Mouse (Mus musculus) E14TG2a.4 (cell line): ENCODE results near the gene Ep300.

Experiments used
- CTCF ChIP-seq: conservative IDR thresholded peaks from 2 replicates; pipeline ENCODE4 v1.5.1; 2014; ENCODE audit warnings: low read length
- NANOG ChIP-seq: IDR thresholded peaks from 2 replicates; pipeline ENCODE4 v1.6.1; 2014; ENCODE audit warnings: borderline replicate concordance, low read length, mixed read lengths
- POU5F1 ChIP-seq: IDR thresholded peaks from 2 replicates; pipeline ENCODE4 v1.6.1; 2014; ENCODE audit warnings: low read length, borderline replicate concordance

GRCm38 (mm10) chr15:81670231-81670640 lies 85.1 kb downstream of the Ep300 start:
- TF ChIP-seq CTCF (peak; percentile 63), POU5F1 (no peak), NANOG (no peak)
